Mouse (Mus musculus) CH12.LX (cell line): ENCODE measurements at regions not wholly inside any gene's neighbourhood (a gene's known extent, or its start where the extent isn't known, plus 50 kb on each side); places are given as distances from the start of the nearest gene placed in this dataset.

Source experiments
- DNase-seq: peaks from one replicate; pipeline ENCODE4 v3.0.0-alpha.2; 2013; ENCODE audit errors: extremely low read depth
- H3K27ac ChIP-seq: 2 replicates; pipeline ENCODE4 v1.5.1; 2012; ENCODE audit warnings: low read depth, mild to moderate bottlenecking, control low read depth, moderate library complexity; ENCODE audit not compliant: insufficient read depth
- H3K27me3 ChIP-seq: replicated peaks from 2 replicates; pipeline ENCODE3; 2012; ENCODE audit warnings: inconsistent platforms
- H3K36me3 ChIP-seq, 2 experiments: replicated peaks in 1 of 2; 2 replicates each; pipeline versions ENCODE3 to v1.6.1; 2012; ENCODE audit warnings: inconsistent platforms in 1 of 2, low read length in 1 of 2, mild to moderate bottlenecking in 1 of 2, mixed read lengths in 1 of 2, moderate library complexity in 1 of 2; ENCODE audit not compliant: control insufficient read depth in 1 of 2, insufficient read depth in 1 of 2
- H3K4me1 ChIP-seq, 2 experiments: 2 replicates each; pipeline ENCODE4 v1.6.1; 2012; ENCODE audit warnings: inconsistent platforms in 1 of 2, moderate library complexity in 1 of 2; ENCODE audit not compliant: insufficient read depth in 2 of 2, control insufficient read depth in 1 of 2
- H3K4me2 ChIP-seq: 2 replicates; pipeline ENCODE4 v1.6.1; 2012; ENCODE audit warnings: low read depth, mild to moderate bottlenecking, control low read depth; ENCODE audit not compliant: poor library complexity, insufficient read depth, severe bottlenecking
- H3K4me3 ChIP-seq, 3 experiments: fragments of 150-350 bp in 1 of 3; sonication (generic) in 1 of 3; replicated peaks in 1 of 3; 2 replicates each; pipeline versions ENCODE3 to v1.5.1; 2011 to 2012; ENCODE audit warnings: low read depth in 2 of 3, low read length in 2 of 3, mild to moderate bottlenecking in 2 of 3, moderate library complexity in 2 of 3, control low read depth in 1 of 3, improper control_type of control experiment in 1 of 3, inconsistent platforms in 1 of 3, mixed read lengths in 1 of 3; ENCODE audit not compliant: poor library complexity in 1 of 3
- H3K79me2 ChIP-seq: replicated peaks from 2 replicates; pipeline ENCODE4 v1.6.1; 2012; ENCODE audit warnings: mild to moderate bottlenecking, moderate library complexity; ENCODE audit not compliant: control insufficient read depth, poor library complexity, insufficient read depth, severe bottlenecking; ENCODE audit errors: extremely low read depth
- H3K9ac ChIP-seq: 2 replicates; pipeline ENCODE4 v1.6.1; 2012; ENCODE audit warnings: low read depth, mild to moderate bottlenecking, control low read depth, moderate library complexity; ENCODE audit not compliant: insufficient read depth
- H3K9me3 ChIP-seq: replicated peaks from 2 replicates; pipeline ENCODE3; 2012; ENCODE audit warnings: low read length, inconsistent platforms, mixed read lengths
- CHD1 ChIP-seq: IDR thresholded peaks from 2 replicates; pipeline ENCODE4 v1.6.1; 2012; ENCODE audit warnings: low read depth, low read length, improper control_type of control experiment, inconsistent platforms
- CHD2 ChIP-seq: IDR thresholded peaks from 2 replicates; pipeline ENCODE4 v1.6.1; 2011; ENCODE audit warnings: low read length, improper control_type of control experiment
- CTCF ChIP-seq, 2 experiments: IDR thresholded peaks in 1 of 2; conservative IDR thresholded peaks in 1 of 2; 2 replicates each; pipeline ENCODE4 v1.5.1; 2011 to 2012; ENCODE audit warnings: low read depth in 2 of 2, low read length in 2 of 2, improper control_type of control experiment in 1 of 2, inconsistent platforms in 1 of 2, mild to moderate bottlenecking in 1 of 2, moderate library complexity in 1 of 2
- EP300 ChIP-seq: IDR thresholded peaks from 2 replicates; pipeline ENCODE4 v1.6.1; 2011; ENCODE audit warnings: low read length, improper control_type of control experiment
- ETS1 ChIP-seq: conservative IDR thresholded peaks from 2 replicates; pipeline ENCODE4 v1.6.1; 2012; ENCODE audit warnings: low read depth, mild to moderate bottlenecking, inconsistent platforms, low read length, improper control_type of control experiment, moderate library complexity
- JUN ChIP-seq: IDR thresholded peaks from 2 replicates; pipeline ENCODE4 v1.6.1; 2011; ENCODE audit warnings: low read depth, mild to moderate bottlenecking, low read length, improper control_type of control experiment, moderate library complexity; ENCODE audit not compliant: insufficient read depth
- MAFK ChIP-seq: IDR thresholded peaks from 2 replicates; pipeline ENCODE4 v1.6.1; 2011; ENCODE audit warnings: low read length, improper control_type of control experiment; ENCODE audit not compliant: insufficient replicate concordance
- MXI1 ChIP-seq: IDR thresholded peaks from 2 replicates; pipeline ENCODE4 v1.6.1; 2011; ENCODE audit warnings: mild to moderate bottlenecking, low read depth, low read length, improper control_type of control experiment
- NRF1 ChIP-seq: IDR thresholded peaks from 2 replicates; pipeline ENCODE4 v1.6.1; 2014; ENCODE audit warnings: low read depth, mild to moderate bottlenecking, inconsistent platforms, low read length, improper control_type of control experiment, moderate library complexity
- PAX5 ChIP-seq: IDR thresholded peaks from 2 replicates; pipeline ENCODE4 v1.6.1; 2012; ENCODE audit warnings: low read length, inconsistent platforms, mixed read lengths
- POLR2A ChIP-seq: IDR thresholded peaks from 2 replicates; pipeline ENCODE4 v1.6.1; 2011; ENCODE audit warnings: low read depth, mild to moderate bottlenecking, improper control_type of control experiment, low read length
- POLR2AphosphoS2 ChIP-seq: IDR thresholded peaks from 2 replicates; pipeline ENCODE4 v1.6.1; 2011; ENCODE audit warnings: low read depth, low read length, improper control_type of control experiment
- SMC3 ChIP-seq: IDR thresholded peaks from 2 replicates; pipeline ENCODE4 v1.6.1; 2011; ENCODE audit warnings: low read depth, low read length, improper control_type of control experiment
- TBP ChIP-seq: conservative IDR thresholded peaks from 2 replicates; pipeline ENCODE4 v1.6.1; 2011; ENCODE audit warnings: low read depth, low read length, improper control_type of control experiment
- UBTF ChIP-seq: IDR thresholded peaks from 2 replicates; pipeline ENCODE4 v1.6.1; 2012; ENCODE audit warnings: low read depth, mild to moderate bottlenecking, inconsistent platforms, low read length, improper control_type of control experiment, moderate library complexity
- USF2 ChIP-seq: conservative IDR thresholded peaks from 2 replicates; pipeline ENCODE4 v1.6.1; 2011; ENCODE audit warnings: low read depth, low read length, improper control_type of control experiment
- dilution Hi-C: fragments of 300-500 bp; cut with MboI; formaldehyde crosslinking; loops from 2 replicates; pipeline ENCODE4 v1.14.3; 2020; ENCODE audit warnings: low sequenced_read_pairs; ENCODE audit not compliant: extremely low pct_unique_long_range_greater_than_20kb, extremely low pct_ligation_motif_present
- in situ Hi-C: fragments of 300-500 bp; cut with MboI; formaldehyde crosslinking; loops from 3 replicates; pipeline ENCODE4 v1.14.3; 2019; ENCODE audit warnings: low sequenced_read_pairs, low pct_ligation_motif_present, low pct_unique_long_range_greater_than_20kb, mixed read lengths

DNA sequence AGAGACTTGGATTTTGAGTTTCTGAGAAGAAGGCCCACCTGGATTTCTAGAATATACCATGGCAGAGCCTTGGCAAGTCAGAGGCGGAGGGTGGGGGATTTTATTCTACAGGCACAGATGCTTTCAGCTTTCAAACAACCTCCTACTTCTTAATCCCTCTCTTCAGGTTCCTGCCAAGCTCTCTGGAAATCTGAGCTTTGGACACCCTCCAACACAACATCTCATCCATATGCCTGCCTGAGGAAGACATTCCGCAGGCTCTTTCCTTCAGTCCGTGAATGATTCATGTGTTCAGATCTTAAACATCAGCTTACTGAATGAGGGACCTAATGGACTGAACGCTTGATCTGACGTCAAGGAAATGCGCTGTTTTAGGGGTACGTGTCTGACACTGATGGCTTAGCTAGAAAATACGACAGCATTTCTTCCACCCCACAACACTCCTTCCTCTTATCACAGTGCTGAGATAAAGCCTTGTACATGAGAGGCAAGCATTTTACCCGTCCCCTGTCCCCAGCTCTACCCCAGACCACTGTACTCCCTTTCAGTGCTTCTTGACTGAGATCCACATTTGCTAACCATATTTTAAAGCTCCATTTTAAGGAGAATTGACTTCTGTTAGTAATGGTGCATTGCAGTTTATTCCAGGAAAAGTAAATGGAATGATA, 97.0 kb upstream of the Galnt5 start:
- in situ Hi-C loops = no loop called here
- TF ChIP-seq TBP = no peak

DNA sequence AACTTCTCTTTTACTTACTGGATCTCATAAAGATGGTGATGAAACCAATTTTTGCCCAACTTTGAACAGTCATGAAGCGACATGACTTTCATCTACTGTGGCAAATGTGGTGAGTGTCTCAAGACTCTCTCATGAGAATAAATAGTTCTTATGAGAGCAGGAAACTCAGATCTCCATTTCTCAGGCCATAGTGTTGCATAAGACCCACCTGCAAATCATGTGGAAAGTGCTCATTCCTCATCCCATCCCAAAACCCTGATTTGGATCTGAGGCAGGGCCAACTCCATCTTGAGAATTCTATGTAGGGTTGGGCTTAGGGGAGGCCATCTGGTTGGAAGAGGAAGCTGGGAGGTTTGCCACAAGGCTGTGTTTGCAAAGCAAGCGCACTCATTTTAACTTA, 92.5 kb upstream of the Galnt5 start:
- Histone ChIP-seq H3K9ac (no peak overlapping the region), H3K27me3 (no peaks in the 10 kb centered on the region)
- TF ChIP-seq USF2 = no peak
- TF ChIP-seq ETS1 = no peak
- no peak for TF ChIP-seq NRF1
- no peak for TF ChIP-seq SMC3
- no peak for TF ChIP-seq CHD1
- TF ChIP-seq PAX5 = no peak
- no peak for TF ChIP-seq MAFK
- TF ChIP-seq POLR2AphosphoS2 = no peak
- TF ChIP-seq, all 38 proteins: peak for 0
- Histone ChIP-seq H3K27ac (no peak overlapping the region), H3K79me2 (no peaks in the 10 kb centered on the region), H3K4me3 (no peak overlapping the region), H3K4me1 (no peaks in the 10 kb centered on the region), H3K36me3 (no peaks in the 10 kb centered on the region), H3K4me2 (no peak overlapping the region), H3K9me3 (no peaks in the 10 kb centered on the region)
- dilution Hi-C loops (no loop called here), in situ Hi-C loops (no loop called here)
- no peak for DNase-seq

More for the DNA sequence above, 97.0 kb upstream of the Galnt5 start:
- Histone ChIP-seq H3K9me3 (no peaks in the 10 kb centered on the region), H3K4me1 (no peaks in the 10 kb centered on the region), H3K9ac (no peak overlapping the region), H3K27ac (no peak overlapping the region), H3K79me2 (no peaks in the 10 kb centered on the region), H3K4me2 (no peak overlapping the region), H3K27me3 (no peaks in the 10 kb centered on the region), H3K36me3 (no peaks in the 10 kb centered on the region), H3K4me3 (no peak overlapping the region)
- no peak for DNase-seq
- dilution Hi-C loops = no loop called here

DNA sequence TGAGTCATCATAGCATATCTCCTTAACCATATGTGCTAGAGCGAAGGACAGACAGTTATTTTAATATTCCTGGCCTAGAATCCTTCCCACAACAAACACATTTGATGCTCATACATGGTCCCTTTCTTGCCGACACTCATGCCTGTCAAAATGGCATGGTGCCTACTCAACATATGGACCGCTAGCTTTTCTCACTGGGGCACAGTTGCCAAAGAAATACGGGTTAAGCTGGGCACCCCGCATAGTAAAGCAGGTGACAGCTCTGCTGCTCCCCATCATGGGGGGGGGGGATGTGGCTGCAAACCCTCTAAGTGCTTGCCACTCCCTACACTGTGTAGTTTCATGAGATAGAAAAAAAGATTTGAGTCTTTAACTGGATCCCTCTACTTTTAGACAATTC, 90.7 kb upstream of the Galnt5 start:
- TF ChIP-seq POLR2A (no peak), EP300 (no peak), UBTF (no peak), JUN (no peak), MXI1 (no peak), CHD2 (no peak), CTCF (conservative IDR thresholded peaks at IDR 0.05 in 1 of 2, IDR thresholded peaks at IDR 0.05 in 1 of 2; ENCODE audit: low read depth in 2 of 2, low read length in 2 of 2) (no peak), MAFK (no peak)
- TF ChIP-seq, all 38 proteins: peak for 0

More for the DNA sequence above, 90.7 kb upstream of the Galnt5 start:
- Histone ChIP-seq H3K4me3 (no peak overlapping the region), H3K36me3 (no peaks in the 10 kb centered on the region), H3K27me3 (no peaks in the 10 kb centered on the region), H3K27ac (no peak overlapping the region), H3K9ac (no peak overlapping the region), H3K9me3 (no peaks in the 10 kb centered on the region), H3K4me1 (no peaks in the 10 kb centered on the region), H3K79me2 (no peaks in the 10 kb centered on the region), H3K4me2 (no peak overlapping the region)
- dilution Hi-C loops = no loop called here
- in situ Hi-C loops = no loop called here
- no peak for DNase-seq
